Mouse (Mus musculus): Measurements from ENCODE around the gene Arhgap24. TPM values are rescaled to one million over a fixed set of nuclear protein-coding genes. Genes with fewer than 3 reads are reported as not detected.

The Arhgap24 gene
- total and polyA plus RNA-seq, 3 experiments, result 34.7 to 51.6 (median 47.9) TPM

DNA sequence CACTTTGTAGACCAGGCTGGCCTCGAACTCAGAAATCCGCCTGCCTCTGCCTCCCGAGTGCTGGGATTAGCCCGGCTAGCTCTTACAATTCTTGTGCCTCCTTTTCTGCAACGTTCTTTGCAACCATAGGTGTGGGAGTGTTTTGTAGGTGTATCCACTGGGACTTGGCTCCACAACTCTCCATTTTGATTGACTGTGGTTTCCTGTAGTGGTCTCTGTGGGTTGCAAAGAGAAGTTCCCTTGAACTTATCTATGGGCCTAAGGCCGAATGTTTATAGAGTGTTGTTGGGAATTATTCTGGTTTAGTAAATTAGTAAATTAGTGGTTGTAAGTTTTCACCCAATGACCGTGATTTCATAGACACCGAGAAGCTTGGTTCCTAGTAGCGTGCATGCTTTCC, 33.8 kb upstream of the Arhgap24 start:
- Histone ChIP-seq H3K4me1 (ENCODE audit: control insufficient read depth in 1 of 2, insufficient read depth in 2 of 2) (peaks cover 0 to 10% of the 10 kb centered on the region in 2 experiments; a peak in 2 of 4 replicates), H3K9me3 (replicated peaks; ENCODE audit: low read length) (no peaks in the 10 kb centered on the region), H3K9ac (ENCODE audit: insufficient read depth, low read depth) (no peak overlapping the region), H3K4me2 (ENCODE audit: insufficient read depth, low read depth, poor library complexity, severe bottlenecking) (no peak overlapping the region), H3K27ac (ENCODE audit: insufficient read depth, low read depth) (no peak overlapping the region), H3K27me3 (replicated peaks) (no peaks in the 10 kb centered on the region), H3K36me3 (replicated peaks in 1 of 2; ENCODE audit: control insufficient read depth in 1 of 2, insufficient read depth in 1 of 2, low read length in 1 of 2) (peaks cover 2 to 3% of the 10 kb centered on the region in 2 experiments), H3K4me3 (replicated peaks in 1 of 3; ENCODE audit: low read depth in 2 of 3, low read length in 2 of 3, poor library complexity in 1 of 3) (no peak overlapping the region), H3K79me2 (replicated peaks; ENCODE audit: control insufficient read depth, extremely low read depth, insufficient read depth, poor library complexity, severe bottlenecking) (no peaks in the 10 kb centered on the region)
- in situ Hi-C loops (cut with MboI; ENCODE audit: low pct_ligation_motif_present, low pct_unique_long_range_greater_than_20kb, low sequenced_read_pairs) (no loop called here), dilution Hi-C loops (cut with MboI; ENCODE audit: extremely low pct_ligation_motif_present, extremely low pct_unique_long_range_greater_than_20kb, low sequenced_read_pairs) (no loop called here)
- DNase-seq (ENCODE audit: extremely low read depth), result no peak
- TF ChIP-seq HCFC1 (IDR thresholded peaks at IDR 0.05; ENCODE audit: low read depth, low read length) (no peak), JUND (conservative IDR thresholded peaks at IDR 0.05; ENCODE audit: low read depth, low read length) (no peak), PAX5 (IDR thresholded peaks at IDR 0.05; ENCODE audit: low read length) (no peak), TBP (conservative IDR thresholded peaks at IDR 0.05; ENCODE audit: low read depth, low read length) (no peak), MYC (IDR thresholded peaks at IDR 0.05; ENCODE audit: low read depth, low read length) (no peak)

DNA sequence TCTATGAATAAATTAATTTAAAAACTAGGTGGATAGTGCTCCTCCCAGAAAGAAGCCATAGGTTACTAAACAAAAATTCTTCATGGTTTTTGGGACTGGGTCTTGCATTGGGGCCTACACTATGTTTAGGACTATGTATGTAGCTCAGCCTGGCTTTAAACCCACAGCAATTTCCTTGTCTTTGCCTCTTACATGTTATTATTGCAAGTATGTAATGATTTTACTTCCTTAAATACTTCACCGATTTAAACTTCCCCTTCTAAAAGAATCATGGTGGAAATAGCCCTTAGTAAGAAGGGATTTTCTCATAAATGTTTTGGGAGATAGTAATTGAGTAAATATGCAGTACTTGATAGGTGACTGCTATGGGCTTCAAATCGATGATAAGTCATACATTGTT, 30.3 kb upstream of the Arhgap24 start:
- dilution Hi-C loops (cut with MboI; ENCODE audit: extremely low pct_ligation_motif_present, extremely low pct_unique_long_range_greater_than_20kb, low sequenced_read_pairs), result no loop called here
- Histone ChIP-seq H3K27me3 (replicated peaks) (no peaks in the 10 kb centered on the region), H3K9ac (ENCODE audit: insufficient read depth, low read depth) (peak overlapping the region; percentile 63; the same call in 1 of the 2 replicates), H3K9me3 (replicated peaks; ENCODE audit: low read length) (no peaks in the 10 kb centered on the region), H3K4me2 (ENCODE audit: insufficient read depth, low read depth, poor library complexity, severe bottlenecking) (peak overlapping the region; percentile 96; the same call in 1 of the 2 replicates), H3K79me2 (replicated peaks; ENCODE audit: control insufficient read depth, extremely low read depth, insufficient read depth, poor library complexity, severe bottlenecking) (no peaks in the 10 kb centered on the region), H3K4me1 (ENCODE audit: control insufficient read depth in 1 of 2, insufficient read depth in 2 of 2) (peaks cover 5 to 10% of the 10 kb centered on the region in 2 experiments; a peak in 2 of 4 replicates), H3K36me3 (replicated peaks in 1 of 2; ENCODE audit: control insufficient read depth in 1 of 2, insufficient read depth in 1 of 2, low read length in 1 of 2) (peaks cover 2 to 3% of the 10 kb centered on the region in 2 experiments), H3K4me3 (replicated peaks in 1 of 3; ENCODE audit: low read depth in 2 of 3, low read length in 2 of 3, poor library complexity in 1 of 3) (no peak overlapping the region), H3K27ac (ENCODE audit: insufficient read depth, low read depth) (no peak overlapping the region)
- no peak for DNase-seq (ENCODE audit: extremely low read depth)
- in situ Hi-C loops (cut with MboI; ENCODE audit: low pct_ligation_motif_present, low pct_unique_long_range_greater_than_20kb, low sequenced_read_pairs), result no loop called here
- 0 out of 2 replicates have a peak, but pooled peaks have one; percentile 19 for TF ChIP-seq ELF1 (IDR thresholded peaks at IDR 0.05; ENCODE audit: low read depth, low read length)
- no peak for TF ChIP-seq MEF2A (IDR thresholded peaks at IDR 0.05; ENCODE audit: borderline replicate concordance, low read depth, low read length)

DNA sequence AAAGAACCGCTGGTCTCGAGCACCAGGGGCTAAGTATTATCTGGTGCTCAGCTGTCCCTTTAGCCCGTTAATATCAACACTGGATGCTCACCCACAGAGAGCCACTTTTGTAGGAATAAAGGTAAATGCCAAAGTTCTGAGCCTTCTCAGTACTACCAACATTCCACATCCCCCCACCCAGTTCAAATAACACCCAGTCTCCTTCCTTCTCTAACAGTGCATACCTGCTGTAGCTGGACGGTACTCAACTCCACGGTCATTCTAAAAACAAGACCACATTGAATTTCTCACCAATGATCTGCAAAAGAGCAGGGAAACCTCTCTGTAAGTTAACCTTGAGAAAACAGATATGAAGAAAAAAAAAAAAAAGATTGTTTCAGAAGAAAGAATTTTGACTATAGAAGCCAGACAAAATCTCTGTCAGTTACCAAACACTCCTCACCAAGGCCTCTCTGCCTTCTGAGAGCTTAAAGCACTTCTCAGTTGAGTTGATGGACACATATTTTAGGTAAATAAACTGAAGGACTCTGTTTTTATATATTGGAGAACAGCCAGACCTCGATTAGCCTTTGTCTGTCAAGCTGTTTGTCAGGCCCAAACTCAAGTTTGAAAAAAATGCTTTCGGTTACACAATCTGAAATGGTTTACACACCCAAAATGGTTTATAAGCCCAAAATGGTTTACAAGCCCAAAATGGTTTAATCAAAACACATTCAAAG, 29.0 kb upstream of the Arhgap24 start:
- no peak for DNase-seq (ENCODE audit: extremely low read depth)
- TF ChIP-seq IRF4 (IDR thresholded peaks at IDR 0.05; ENCODE audit: low read depth, low read length) (0 out of 2 replicates have a peak, but pooled peaks have one; percentile 23), RCOR1 (conservative IDR thresholded peaks at IDR 0.05; ENCODE audit: low read depth, low read length) (no peak), ZNF384 (IDR thresholded peaks at IDR 0.05; ENCODE audit: low read depth, low read length) (peak; percentile 29; the same call in 1 of the 2 replicates)
- dilution Hi-C loops (cut with MboI; ENCODE audit: extremely low pct_ligation_motif_present, extremely low pct_unique_long_range_greater_than_20kb, low sequenced_read_pairs) (no loop called here), in situ Hi-C loops (cut with MboI; ENCODE audit: low pct_ligation_motif_present, low pct_unique_long_range_greater_than_20kb, low sequenced_read_pairs) (no loop called here)
- no peaks in the 10 kb centered on the region for H3K79me2 ChIP-seq (replicated peaks; ENCODE audit: control insufficient read depth, extremely low read depth, insufficient read depth, poor library complexity, severe bottlenecking)
- H3K27me3 ChIP-seq (replicated peaks), result no peaks in the 10 kb centered on the region
- H3K4me1 ChIP-seq (ENCODE audit: control insufficient read depth in 1 of 2, insufficient read depth in 2 of 2), result peaks cover 5 to 10% of the 10 kb centered on the region in 2 experiments; a peak in 2 of 4 replicates
- peaks cover 2 to 3% of the 10 kb centered on the region in 2 experiments for H3K36me3 ChIP-seq (replicated peaks in 1 of 2; ENCODE audit: control insufficient read depth in 1 of 2, insufficient read depth in 1 of 2, low read length in 1 of 2)
- peak overlapping the region; percentile 63 for H3K9ac ChIP-seq (ENCODE audit: insufficient read depth, low read depth)
- H3K4me3 ChIP-seq (replicated peaks in 1 of 3; ENCODE audit: low read depth in 2 of 3, low read length in 2 of 3, poor library complexity in 1 of 3), result peak overlapping the region in 2 of 3 experiments; percentile 9 to 51
- no peak overlapping the region for H3K27ac ChIP-seq (ENCODE audit: insufficient read depth, low read depth)
- no peaks in the 10 kb centered on the region for H3K9me3 ChIP-seq (replicated peaks; ENCODE audit: low read length)
- H3K4me2 ChIP-seq (ENCODE audit: insufficient read depth, low read depth, poor library complexity, severe bottlenecking), result peak overlapping the region; percentile 96
